Mouse (Mus musculus) adrenal gland, postnatal 10 days (tissue): ENCODE measurements at regions not wholly inside any gene's neighbourhood (a gene's known extent, or its start where the extent isn't known, plus 50 kb on each side); places are given as distances from the start of the nearest gene placed in this dataset.
A peak's percentile ranks its signal among the peaks of the same experiment; 100 is the strongest.

ENCODE experiments used
- DNase-seq: peaks from one replicate; pipeline ENCODE4 v3.0.0; 2021; ENCODE audit warnings: mixed read lengths

DNA sequence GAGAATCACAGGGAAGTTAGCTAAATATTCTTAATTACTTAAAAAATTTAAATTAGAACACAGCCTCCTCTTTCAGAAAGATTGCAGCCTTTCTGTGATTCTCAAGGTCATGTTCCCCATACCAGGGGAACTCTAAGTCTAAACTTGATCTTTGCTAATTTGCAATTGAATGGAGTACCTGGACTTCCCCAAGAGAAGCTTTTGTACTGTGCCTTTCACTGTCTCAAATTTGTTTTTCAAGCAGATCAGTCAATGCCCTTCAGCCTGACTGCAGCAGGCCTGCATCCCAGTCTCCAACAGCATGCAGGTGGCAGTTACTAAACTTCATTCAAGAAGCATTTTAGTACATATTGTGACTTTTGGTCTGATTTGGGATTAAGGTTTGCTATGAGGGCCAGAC is 611.8 kb downstream of the Snca start:
- DNase-seq = no peak

GRCm38 (mm10) chr6:60201548-60201947 is 628.1 kb downstream of the Snca start:
- peak; percentile 26 for DNase-seq
